Mouse (Mus musculus) 416B (cell line): ENCODE data around the gene Hoxa10.

Experiments used
- DNase-seq: peaks from one replicate; pipeline ENCODE4 v3.0.0; 2011; ENCODE audit warnings: low read depth

The Hoxa10 gene

DNA sequence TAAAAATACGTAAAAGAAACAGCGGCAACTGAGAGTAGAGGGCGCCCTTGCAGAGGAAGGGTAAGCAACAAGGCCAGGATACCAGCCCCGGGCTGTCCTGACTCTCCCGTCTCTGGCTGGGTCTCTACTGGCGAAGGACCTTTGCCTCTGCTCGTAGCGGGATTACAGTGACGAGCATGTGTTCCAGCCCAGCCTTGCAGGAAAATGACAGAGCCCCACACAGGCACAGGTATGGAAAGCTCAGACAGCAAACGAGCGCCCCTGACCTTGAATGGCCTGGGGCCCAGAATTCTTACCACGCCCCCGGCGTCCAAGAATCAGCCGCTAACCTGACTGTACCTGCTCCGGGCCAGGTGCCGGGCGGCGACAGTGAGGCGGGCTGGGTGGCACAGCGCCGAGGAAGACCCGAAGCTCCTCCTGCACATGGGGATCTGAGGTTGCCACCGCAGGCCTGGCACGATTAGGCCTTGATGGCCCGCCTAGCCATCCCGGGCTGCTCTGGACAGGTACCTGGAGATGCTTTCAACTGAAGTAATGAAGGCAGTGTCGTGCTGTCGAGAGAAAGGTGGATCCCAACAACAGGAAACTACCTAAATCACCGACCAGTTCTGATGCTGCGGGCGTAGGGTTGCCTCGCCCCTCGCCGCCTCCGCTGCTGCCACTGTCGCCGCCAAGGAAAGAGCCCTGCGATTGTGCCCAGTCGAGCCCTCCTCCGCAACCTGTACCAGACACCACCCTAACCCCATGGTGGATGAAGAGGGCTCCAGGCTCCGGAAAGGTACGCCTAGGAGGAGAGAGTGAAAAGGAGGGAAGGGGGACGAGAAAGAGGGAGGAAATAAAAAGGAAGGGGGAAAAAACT lies 10.9 kb downstream of the Hoxa10 start:
- no peak for DNase-seq

DNA sequence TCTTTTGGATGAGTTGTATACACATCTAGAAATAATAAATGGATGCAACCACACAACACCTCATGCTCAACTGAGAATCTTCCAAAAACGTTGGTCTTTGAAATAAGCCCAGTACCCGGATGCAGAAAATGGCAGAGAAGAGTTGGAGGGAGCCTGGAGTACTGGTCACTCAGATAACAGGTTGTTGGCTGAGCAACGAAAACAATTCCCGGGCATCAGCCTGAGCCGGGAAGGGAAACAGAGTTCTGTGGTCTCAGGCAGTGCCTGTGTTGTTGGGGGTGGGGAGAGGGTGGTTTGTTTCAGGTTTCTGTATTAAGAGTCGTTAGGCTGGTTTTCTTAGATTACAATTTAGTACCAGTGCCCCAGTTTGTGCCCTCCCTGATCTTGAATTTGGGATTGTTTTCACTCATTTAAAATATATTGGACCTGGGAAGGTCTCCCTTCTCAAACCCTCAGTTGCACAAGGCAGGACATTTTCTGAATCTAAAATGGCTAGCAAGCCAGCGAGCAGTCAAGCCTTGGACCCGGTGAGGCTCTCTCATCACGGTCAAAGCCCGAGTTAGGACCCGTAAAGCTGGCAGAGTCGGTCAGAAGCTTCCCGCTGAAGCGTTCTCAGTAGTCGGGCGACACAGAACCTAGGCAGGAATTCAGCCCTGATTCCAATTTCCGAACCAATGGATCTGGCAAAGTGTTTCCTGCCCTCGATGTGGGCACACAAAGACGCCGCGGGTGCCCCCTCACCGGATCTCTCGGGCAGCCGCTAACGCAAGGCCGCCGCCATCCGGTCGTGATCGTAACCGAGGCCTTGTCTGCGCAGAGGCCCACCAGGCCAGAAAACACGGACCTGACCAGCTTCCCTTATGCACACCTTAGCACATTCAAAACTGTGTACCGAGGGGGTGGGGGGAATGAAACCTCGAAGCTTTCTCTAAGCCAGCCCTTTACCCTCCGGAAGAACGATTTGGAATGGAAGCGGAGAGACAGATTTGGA lies 11.9 kb downstream of the Hoxa10 start:
- no peak for DNase-seq

DNA sequence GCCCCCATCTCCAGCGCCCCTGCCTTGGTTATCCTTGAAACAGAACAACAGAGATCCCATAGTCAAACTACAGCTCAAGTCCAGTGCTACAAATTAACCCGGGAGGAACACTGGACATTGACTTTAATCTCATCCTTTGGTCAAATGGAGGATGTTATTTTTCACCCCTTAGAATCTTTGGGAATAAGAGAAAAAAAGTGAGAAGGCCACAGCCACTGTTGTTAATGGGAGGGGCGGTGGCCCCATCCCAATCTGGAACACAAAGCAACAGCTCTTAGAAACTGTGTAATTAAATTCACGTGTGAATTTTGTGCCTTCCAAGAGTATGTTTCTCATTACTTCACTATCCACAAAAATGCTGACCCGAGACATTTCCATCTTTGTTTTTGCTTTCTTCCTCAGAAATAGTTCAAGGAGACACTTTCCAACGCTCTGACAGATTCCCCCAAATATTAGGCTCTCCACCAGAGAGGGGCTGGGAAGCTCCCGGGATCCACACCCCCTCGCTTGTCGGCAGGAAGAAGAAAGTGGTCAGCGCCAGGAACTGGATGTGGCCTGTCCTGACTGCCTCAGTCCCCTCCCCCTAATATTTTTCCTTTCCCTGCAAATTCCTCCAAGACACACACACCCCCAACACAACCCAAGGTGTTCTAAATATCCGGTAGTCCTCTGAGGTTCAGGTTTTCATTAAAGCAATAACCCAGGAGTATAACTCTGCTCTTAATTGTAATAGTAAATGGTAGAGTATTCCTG lies 13.0 kb downstream of the Hoxa10 start:
- DNase-seq = no peak

DNA sequence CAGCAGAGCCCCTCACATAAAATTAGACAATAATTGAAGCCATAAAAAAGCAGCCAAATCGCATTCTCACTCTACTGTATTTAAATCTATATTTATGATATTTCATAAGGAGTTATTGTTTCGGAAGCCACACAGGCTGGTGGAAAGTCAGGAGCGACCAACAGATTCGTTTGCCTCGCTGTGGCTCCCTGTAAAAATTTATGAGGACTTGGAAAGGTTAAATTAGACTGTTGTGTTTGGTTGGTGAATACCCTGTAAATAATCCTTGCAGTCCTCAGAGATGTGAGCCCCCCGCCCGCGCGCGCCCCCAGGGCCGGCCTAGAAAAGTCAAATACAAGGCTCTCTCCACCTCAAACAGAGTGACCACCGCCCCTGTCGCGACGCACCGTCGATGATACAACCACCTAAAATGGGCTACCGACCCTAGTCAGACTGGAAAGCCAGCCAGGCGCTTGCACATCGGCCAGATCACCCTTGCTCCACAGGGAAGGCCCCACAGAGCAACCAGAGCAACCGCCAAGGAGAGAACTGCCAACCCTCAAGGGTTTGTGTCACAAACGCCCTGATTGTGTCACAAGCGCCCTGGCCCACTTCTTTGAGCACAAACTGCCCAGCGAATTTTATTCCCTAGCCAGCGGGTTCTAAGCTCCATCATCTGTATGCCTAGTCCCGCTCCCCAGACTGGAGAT lies 13.9 kb downstream of the Hoxa10 start:
- DNase-seq = no peak

DNA sequence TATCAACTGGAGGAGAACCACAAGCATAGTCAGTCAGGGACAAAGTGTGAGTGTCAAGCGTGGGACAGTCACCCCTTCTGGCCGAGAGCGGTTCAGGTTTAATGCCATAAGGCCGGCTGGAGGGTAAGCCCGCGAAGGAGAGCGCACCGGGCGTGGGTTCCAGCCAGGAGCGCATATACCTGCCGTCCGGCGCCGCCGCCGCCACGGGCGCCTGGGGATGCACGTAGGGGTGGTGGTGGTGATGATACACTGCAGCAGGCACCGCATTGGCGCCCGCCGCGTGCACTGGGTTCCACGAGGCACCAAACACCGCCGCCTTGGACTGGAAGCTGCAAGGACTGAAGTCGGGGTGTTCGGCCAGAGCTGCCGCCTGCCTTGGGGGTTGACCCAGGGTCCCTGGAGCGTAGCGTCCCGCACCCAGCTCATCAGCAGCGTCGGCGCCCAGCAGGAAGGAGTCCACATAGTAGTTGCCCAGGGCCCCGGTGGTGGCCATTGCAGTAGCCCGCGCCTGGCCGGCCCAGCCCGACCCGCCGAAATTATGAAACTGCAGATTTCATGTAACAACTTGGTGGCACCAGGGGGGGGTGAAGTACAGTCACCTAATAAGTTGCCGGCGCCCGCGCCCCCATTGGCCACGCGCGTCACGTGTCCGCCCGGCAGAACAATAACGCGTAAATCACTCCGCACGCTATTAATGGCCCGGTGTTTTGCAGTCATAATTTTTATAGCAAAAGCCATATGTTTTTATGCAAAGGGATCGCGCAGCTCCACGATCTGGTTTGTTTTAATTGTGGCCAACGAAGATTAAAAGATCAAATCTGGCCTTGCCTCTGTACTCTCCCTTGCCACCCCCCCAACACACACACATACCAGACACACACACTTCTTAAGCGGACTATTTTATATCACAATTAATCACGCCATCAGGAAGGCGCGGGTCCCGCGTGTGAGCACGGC lies 14.8 kb downstream of the Hoxa10 start:
- no peak for DNase-seq

DNA sequence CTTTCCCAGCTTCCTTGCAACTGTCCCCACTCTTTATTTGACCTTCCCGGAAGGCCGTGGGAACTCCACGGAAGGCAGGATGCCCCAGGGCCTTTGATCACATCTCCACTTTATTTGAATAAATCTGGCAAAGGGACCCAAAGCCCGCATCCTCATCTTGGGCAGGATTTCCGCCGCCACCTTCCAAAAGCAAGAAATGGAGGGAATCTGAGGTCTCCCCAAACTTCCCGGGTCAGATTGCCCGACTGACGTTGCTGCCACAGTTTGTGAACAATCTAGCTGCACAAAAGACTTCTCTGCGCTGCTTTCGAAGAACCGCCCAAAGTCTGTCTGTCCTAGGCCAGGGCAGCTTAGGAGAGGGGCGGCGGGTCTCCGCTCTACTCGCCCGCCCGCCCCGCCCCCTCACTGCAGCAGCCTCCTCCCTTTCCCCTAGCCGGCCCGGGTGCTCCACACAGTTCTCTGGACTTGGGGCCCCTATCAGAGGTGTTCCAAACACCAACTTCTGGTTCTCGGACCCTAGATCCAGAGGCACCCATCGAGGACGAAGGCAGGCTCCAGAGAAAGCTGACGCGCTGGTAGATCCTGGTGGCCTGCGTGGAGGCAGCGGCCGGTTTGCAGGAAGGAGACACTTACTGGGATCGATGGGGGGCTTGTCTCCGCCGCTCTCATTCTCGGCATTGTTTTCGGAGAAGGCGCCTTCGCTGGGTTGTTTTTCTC lies 15.6 kb downstream of the Hoxa10 start:
- no peak for DNase-seq

DNA sequence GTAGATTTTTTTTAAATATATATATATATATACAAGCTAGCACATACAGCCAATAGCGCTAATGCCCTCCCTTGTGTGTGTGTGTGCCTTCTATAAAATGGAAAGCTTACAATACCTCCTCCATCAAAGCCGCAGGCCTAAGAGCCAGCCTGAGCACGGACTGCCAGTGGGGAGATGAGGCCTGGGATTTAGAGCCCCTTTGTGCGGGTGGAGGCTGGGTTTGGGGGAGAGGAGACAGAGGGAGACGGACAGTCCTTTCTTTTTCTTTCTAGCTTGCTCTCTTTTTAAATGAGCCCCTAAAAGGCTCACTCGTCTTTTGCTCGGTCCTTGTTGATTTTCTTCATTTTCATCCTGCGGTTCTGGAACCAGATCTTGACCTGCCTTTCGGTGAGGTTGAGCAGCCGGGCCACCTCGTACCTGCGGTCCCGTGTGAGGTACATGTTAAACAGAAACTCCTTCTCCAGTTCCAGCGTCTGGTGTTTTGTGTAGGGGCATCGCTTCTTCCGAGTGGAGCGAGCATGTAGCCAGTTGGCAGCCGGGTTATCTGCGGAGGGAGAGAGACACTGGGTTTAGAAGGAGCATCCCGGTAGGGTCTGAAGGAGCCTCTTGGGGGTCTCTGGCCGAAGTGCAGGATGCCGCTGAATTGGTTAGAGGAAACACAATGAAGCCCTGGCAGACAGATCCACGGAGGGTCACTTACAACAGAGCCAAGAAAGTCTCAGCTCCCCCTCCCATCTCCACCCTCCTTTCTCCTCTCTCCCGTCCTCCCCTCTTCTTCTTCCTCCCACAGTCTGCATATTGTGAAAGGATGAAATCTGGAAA lies 16.5 kb downstream of the Hoxa10 start:
- DNase-seq = no peak

DNA sequence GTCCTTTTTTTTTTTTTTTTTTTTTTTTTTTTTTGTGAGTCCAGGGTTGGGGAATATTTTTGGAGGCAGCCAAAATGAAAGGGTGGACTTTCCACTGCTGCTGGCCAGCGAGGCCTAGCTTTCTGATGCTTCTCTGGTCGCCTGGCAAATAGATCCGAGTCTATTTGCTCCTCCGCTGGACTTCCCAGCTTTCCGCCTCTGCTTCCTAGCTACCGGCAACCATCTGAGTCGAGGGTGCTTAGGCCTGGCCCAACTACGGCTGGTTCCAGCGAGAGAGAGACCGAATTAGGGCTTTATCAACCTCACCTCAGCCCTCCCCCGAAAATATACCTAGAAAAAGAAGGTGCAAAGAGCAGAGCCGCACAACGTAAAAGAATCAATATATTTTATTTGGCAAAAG lies 17.9 kb downstream of the Hoxa10 start:
- DNase-seq = no peak

DNA sequence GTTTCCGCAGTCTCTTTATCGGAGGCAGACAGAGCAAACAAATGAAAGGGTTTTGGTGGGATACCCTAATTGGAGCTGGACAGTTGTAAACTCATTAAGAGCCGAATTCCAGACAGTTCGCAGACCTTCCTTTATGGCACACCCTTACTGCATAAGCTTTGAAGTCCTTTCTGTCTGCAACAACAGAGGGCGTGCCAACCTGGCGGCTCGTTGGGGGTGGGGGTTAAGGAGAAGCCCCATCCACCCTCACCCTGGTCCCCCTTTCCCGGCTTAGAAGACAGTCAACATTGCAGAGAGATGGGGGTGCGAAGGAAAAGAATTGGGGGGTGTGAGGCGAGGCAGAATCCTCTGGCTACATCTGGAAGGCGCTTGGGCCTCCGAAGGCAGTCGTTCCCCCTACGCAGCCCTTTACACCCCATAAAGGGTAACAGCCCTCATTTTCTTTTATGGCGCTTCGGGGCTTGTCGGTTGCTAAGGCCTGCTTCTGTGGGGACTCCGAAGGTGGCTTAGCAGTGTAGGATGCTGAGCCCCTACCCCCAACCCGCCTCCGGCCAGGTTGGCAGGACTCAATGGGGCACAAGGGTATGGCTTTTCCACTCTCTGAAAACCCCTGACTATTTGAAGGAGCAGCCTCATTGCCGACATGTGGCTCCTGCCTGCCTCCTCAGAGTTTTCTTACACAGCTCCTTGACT lies 18.5 kb downstream of the Hoxa10 start:
- DNase-seq = no peak

DNA sequence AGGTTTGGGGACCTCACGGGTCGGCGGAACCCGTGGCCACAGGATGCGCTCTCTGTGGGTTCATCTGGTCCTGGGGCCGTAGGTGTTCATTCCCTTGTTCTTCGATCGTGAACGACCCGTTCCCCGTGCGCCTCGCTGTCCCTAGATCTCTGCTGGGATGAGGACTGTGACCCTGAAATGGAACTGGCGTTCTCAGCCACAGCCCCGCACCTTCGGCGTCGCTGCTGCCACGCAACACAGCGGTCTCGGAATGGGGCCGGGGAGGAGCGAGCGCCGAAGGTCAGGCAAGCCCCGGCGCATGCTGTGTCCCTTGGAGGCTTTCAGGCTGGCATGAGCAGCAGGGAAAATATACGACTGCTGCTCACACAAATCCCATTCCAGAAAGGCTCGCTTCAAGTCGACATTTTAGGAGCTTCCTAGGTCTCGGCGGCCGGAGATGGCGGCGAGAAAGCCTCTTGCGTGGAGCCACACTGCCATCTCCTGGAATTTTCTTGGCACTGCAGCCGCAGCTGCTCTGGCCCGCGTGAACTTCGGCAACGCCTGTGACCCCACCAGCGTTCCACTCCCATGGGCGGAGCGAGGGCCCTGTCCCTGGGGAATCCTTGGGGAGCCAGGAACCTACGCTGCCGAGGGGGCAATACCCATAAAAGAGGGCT lies 19.2 kb downstream of the Hoxa10 start, which contains the start of gene Hoxa7:
Hoxa7 (minus strand) TSS at position 518 of the 656 bp plus-strand sequence.
- DNase-seq = peak; percentile 86

DNA sequence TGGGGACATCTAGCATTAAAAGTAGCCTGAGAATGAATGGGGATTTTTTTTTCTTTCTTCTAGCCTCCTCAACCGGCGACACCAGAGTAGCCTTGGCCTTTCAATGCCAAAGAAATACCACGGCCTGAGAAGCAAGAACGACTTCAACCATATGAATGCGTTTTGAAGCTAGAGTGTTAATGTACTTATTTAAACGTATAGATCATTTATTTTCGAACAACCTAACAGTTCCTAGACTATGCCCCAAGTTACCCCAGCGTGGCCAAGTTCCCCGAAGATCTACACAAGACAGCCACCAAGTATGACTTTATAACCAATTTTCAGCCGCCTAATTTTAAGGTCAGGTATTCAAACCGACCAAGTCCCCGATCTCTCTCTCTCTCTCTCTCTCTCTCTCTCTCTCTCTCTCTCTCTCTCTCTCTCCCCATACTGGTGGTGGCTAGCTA lies 19.8 kb downstream of the Hoxa10 start:
- no peak for DNase-seq

DNA sequence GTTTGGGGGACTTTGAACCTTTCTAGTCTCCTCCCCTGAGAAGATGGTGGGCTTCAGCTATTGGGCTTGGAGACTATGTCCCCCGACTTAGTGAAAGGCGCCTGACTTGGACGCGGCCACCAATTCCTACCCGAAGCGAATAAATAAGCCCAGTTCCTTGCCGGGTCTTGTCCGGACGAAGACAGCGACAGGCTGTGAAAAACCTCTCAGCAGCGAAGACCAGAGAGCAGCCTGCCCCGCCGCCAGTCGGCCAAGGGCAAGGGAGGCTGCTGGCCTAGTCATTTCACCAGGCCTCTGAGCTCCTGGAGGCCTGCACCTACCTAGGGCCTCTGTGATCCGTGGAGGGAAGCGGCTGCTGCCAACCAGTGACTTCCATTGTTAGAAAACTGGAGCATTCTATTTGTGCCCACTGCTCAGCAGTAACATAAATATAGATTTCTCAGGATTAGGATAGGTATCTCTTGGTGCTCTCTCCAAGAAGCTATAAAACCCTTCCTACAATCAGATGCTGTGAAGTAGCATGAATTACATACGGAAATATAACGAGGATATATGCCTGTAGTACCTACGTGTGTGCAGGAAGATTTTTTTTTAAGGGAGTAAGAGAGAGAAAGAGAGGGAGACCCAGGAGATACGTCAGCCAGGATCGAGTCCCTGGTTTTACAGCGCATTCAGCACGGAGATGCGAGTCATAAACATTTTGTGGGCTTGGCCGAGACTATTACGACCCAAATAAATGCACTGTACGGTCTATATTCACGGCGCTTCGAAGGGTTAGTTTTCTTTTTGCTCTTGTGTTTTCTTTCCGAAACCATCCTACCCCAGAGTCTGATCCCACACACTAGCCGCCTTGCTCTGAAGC lies 20.4 kb downstream of the Hoxa10 start:
- no peak for DNase-seq

DNA sequence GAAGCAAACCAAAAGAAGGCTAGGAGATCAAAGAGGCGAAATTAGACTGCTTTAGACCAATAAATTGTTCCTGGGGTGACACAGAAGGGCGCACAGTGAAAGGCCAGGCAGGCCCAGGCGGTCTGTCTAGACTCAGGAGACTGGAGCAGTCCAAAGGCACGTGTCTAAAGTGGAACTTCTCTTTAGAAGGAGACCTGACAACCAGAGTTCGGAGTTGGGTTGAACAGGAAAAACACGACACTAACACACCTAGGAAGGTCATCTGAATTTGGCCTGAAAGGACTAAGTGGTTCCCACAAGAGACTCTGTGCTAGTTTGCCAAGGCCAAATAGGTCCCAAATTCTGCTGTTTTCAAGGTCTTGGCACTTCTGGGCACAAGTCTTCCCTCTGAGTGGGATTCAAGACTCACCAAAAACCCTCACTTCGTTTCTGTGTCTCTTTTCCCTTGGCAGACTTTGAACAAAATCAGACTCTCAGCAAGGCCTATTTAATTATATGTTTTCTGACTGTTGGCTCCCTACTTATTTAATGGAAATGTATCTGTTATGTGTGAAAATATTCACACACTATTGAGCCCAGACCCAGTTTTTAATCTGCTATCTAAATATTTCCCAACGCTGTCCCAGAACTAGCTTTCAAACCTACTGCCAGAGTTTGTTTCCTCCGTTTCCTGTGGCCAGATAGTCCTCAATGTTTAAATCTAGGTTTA lies 21.3 kb downstream of the Hoxa10 start:
- DNase-seq = no peak

DNA sequence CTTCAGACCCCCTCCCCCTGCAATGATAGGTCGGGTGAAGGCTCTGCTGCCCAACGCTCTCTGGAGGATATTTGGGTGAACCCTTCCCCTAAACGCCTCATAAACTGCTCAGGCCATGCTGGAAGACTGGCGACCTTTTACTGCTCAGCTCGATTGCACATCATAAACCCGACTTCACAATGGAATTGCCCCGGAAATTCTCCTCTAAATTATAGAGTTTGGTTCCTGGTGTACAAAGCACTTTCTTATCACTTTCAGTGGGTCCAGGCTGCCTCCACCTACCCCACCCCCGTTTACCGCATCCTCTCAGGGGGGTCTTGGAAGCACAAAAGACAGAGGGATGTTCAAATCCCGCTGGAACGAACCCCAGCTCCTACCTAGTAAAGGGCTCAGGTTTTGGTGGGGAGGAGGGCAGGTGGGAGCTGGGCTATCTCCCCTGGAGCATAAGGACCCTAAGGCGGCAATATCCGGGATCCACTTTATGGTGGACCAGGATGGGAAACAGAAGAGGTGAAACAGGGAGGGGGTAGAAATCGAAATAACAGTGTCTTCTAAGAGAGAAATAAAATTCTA lies 21.9 kb downstream of the Hoxa10 start:
- no peak for DNase-seq

DNA sequence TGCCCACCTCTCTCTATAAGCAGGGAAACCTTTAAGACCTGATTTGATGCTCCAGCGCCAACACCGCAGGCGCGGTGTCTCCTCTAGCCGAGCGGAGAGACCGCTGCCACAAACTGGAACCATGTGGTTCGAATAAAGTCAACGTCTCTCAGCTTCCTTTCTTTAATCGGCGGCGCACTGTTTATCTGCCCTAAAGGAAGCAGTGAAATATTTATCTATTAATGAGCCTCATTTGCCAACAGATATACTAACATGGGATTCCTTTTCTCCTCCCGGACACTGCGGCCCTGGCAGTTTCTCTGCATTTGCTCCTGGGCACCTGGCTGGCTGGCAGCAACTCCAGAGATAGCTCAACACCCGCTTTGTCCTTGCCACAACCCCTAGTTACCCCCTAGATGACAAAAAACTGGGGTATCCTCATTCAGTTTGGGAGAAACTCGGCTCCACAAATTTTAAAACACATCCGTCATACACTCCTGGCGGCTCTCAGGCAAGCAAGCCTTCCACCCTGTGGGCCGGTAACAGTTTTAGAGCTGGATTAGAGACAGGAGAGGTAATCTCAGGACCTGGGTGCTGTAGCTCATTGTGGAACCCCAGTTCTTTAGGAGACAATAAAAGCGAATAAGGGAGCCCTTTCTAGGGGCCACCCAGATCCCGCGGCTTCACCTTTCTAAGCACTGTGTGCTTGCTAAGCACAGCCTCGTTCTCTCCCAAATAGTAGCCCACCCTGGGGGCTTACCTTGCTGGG lies 22.6 kb downstream of the Hoxa10 start:
- DNase-seq = no peak
